Mouse (Mus musculus): ENCODE results near the gene Gm9125. TPM values are rescaled to one million over a fixed set of nuclear protein-coding genes. Genes with fewer than 3 reads are reported as not detected.
"Not testable (repeated sequence)": the region's sequence is repeated elsewhere in the genome, so short reads cannot be mapped to it uniquely, and the experiment has no call there.

Gene Gm9125
- not detected for total RNA-seq (2021)
- long read RNA-seq, experiment 1 = 0 reads
- long read RNA-seq, experiment 2 = 0 reads

- DNase-seq (ENCODE audit: low spot score in 2 of 2) = not testable (repeated sequence)
These were observed at the start of gene Gm9125 for GRCm38 (mm10) chr3:94054785-94055184. Gene Gm9125 (minus strand): TSS chr3:94054885.

DNA sequence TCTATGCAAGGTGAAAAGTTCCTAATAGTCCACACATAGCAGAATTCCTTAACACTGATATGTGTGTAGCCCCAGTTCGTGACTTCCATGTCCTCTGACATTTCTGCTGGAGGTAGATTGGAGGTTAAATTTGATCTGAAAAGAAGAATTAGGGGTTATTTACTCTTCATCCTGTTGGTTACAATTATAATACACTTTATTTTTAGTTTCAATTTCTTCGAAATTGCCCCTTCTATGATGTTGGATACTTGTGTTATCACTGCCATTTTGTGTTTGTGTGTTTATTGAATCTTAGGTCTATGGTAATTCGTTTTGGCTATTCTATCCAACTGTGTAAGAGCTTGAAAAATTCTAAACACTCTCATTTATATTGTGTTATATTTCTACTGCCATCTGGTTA, 17.9 kb upstream of the Gm9125 start, which contains the start of gene Gm10697:
TSS of gene Gm10697 (minus strand) at position 101 of the 400 bp plus-strand sequence.
- not testable (repeated sequence) for DNase-seq (ENCODE audit: low spot score in 2 of 2)

- DNase-seq (ENCODE audit: low spot score in 2 of 2) = not testable (repeated sequence)
These were observed 5.0 kb downstream of the Gm9125 start for GRCm38 (mm10) chr3:94049566-94050121.

DNA sequence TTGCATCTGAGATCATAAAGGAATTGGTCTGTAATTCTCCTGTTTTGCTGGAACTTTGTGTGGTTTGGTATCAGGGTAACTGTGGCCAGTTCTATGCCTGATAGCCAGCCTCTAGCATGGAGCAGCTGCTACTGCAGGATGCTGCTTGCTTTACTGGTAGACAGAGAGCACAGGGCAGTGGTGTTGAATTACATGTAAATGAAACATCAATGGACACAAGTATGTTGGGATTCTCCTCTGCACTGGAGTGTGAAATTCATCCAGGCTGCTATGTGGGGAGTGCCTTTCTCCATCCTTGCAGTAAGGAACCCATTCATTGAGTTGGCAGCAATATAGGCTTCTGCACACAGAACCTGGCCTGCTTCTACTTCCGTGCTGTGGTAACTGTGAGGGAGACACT, 16.4 kb downstream of the Gm9125 start:
- not testable (repeated sequence) for DNase-seq (ENCODE audit: low spot score in 2 of 2)

GRCm38 (mm10) chr3:94034400-94034799, 20.3 kb downstream of the Gm9125 start:
- DNase-seq (ENCODE audit: low spot score in 2 of 2) = not testable (repeated sequence)

Other genes starting within 250 kb of the Gm9125 start
- not detected for gene Tdpoz3, start 228.9 kb downstream of the Gm9125 start, total RNA-seq (2021)
- not detected for gene Gm9117, start 111.3 kb downstream of the Gm9125 start, total RNA-seq (2021)
- gene Tdpoz5, start 93.6 kb downstream of the Gm9125 start, total RNA-seq (2021) = not detected
- gene Gm10697, start 17.8 kb upstream of the Gm9125 start, total RNA-seq (2021) = not detected
- gene Gm10696, start 123.3 kb upstream of the Gm9125 start, total RNA-seq (2021) = not detected
- not detected for gene Gm5286, start 141.8 kb upstream of the Gm9125 start, total RNA-seq (2021)
- not detected for gene Gm4778, start 209.2 kb upstream of the Gm9125 start, total RNA-seq (2021)